Comparison of ENCODE assay signal across 9 mouse cellular contexts in the genomic region with DNA sequence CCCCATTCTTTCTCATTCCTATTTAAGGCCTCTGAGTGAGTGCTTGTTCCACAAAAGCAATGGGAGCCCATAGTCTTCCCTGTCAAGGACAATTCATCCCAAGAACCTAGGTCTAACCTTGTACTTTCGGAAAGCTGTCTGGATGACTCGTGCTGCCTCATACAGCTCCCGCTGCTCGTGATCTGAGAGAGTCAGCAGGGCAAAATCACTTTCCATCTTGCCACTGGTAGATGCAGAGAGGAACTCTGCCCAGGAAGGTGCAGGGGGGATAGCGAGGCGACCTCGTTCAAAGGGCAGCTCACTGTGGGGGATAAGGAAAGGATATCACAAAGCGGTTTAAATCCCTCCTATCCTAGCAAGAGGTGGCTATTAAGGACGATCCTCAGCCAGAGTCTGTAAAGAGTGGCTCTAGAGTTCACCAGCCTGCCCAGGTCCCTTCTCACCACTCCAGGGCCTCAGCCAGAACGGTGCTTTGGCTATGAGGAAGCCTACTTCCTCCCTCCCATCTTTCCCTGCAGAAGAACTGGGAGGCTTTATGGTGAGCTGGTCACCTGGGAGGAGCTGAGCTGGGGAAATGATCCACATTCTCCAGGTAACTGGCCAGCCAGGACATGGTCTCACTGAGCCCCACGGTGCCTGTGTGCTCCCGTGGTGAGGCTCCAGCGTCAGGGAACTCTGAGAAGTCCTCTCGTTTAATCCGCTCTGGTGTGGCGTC. TPM values are rescaled to one million over a fixed set of nuclear protein-coding genes. Genes with fewer than 3 reads are reported as not detected.
DNase-seq lines count a peak whose midpoint lies in the region; ATAC-seq and TF ChIP-seq lines count a peak whose summit lies in the region.
"Had no signal": no experiment of that assay in that cellular context is flagged by ENCODE, and none has a peak within 500 bp of the region (broad histone marks: within the 10 kb centered on the region; RNA-seq: fewer than 3 reads in every experiment).

No protein-coding gene starts in this region.

- peaks cover 32% of the 10 kb centered on the region for H3K4me1 ChIP-seq in heart, embryonic 15.5 days (replicated peaks)
- H3K4me1 ChIP-seq in stomach, embryonic 14.5 days (ENCODE audit: control insufficient read depth, insufficient read depth, low read length): peaks cover 19% of the 10 kb centered on the region
- 0 out of 2 replicates have a peak, but pooled peaks cover 4% of the 10 kb centered on the region for H3K4me1 ChIP-seq in stomach, postnatal 0 days (replicated peaks; ENCODE audit: control insufficient read depth, insufficient read depth)
- H3K4me1 ChIP-seq in intestine, embryonic 15.5 days (replicated peaks): peaks cover 17% of the 10 kb centered on the region
- H3K4me1 ChIP-seq in stomach, embryonic 16.5 days (ENCODE audit: control insufficient read depth, insufficient read depth, low read length): peaks cover 21% of the 10 kb centered on the region

- peaks cover 17% of the 10 kb centered on the region; the same call in 1 of the 2 replicates for H3K36me3 ChIP-seq in heart, embryonic 15.5 days
- peaks cover 19% of the 10 kb centered on the region for H3K36me3 ChIP-seq in stomach, embryonic 14.5 days (ENCODE audit: control insufficient read depth, insufficient read depth, low read length)
- peaks cover 3% of the 10 kb centered on the region; the same call in 1 of the 2 replicates for H3K36me3 ChIP-seq in stomach, postnatal 0 days (ENCODE audit: control insufficient read depth, insufficient read depth, low read length)
- H3K36me3 ChIP-seq in intestine, embryonic 15.5 days: peaks cover 9% of the 10 kb centered on the region
- H3K36me3 ChIP-seq in stomach, embryonic 16.5 days (ENCODE audit: control insufficient read depth, insufficient read depth, low read length): 0 out of 2 replicates have a peak, but pooled peaks cover 5% of the 10 kb centered on the region

- no peaks in the 10 kb centered on the region for H3K27me3 ChIP-seq in heart, embryonic 15.5 days
- H3K27me3 ChIP-seq in stomach, embryonic 14.5 days (ENCODE audit: control insufficient read depth, insufficient read depth, low read length): no peaks in the 10 kb centered on the region
- H3K27me3 ChIP-seq in stomach, postnatal 0 days (ENCODE audit: control insufficient read depth, insufficient read depth, low read length): no peaks in the 10 kb centered on the region
- no peaks in the 10 kb centered on the region for H3K27me3 ChIP-seq in intestine, embryonic 15.5 days (replicated peaks)
- H3K27me3 ChIP-seq in stomach, embryonic 16.5 days (ENCODE audit: control insufficient read depth, insufficient read depth, low read length): no peaks in the 10 kb centered on the region

- H3K4me3 ChIP-seq in heart, embryonic 15.5 days: peak overlapping the region; percentile 61; the same call in 1 of the 2 replicates
- no peak overlapping the region for H3K4me3 ChIP-seq in stomach, embryonic 14.5 days (ENCODE audit: low read depth, low read length)
- no peak overlapping the region for H3K4me3 ChIP-seq in stomach, postnatal 0 days (ENCODE audit: low read depth, low read length)
- no peak overlapping the region for H3K4me3 ChIP-seq in intestine, embryonic 15.5 days (replicated peaks)
- H3K4me3 ChIP-seq in stomach, embryonic 16.5 days (replicated peaks; ENCODE audit: low read length): no peak overlapping the region

- no peak for TF ChIP-seq EP300 in stomach, postnatal 0 days (optimal IDR thresholded peaks at IDR 0.05)

- no peak for TF ChIP-seq CTCF in stomach, postnatal 0 days (IDR thresholded peaks at IDR 0.05; ENCODE audit: low read depth)

- no peak overlapping the region for H3K27ac ChIP-seq in heart, embryonic 15.5 days
- H3K27ac ChIP-seq in stomach, embryonic 14.5 days (ENCODE audit: low read length): no peak overlapping the region
- H3K27ac ChIP-seq in stomach, postnatal 0 days (replicated peaks): no peak overlapping the region
- H3K27ac ChIP-seq in intestine, embryonic 15.5 days: no peak overlapping the region
- H3K27ac ChIP-seq in stomach, embryonic 16.5 days (ENCODE audit: low read length): no peak overlapping the region

- WGBS in heart, embryonic 15.5 days: 78% methylated on average over 16 of the region's 16 CpGs
- WGBS in stomach, embryonic 14.5 days: 84% methylated on average over 16 of the region's 16 CpGs
- 82% methylated on average over 16 of the region's 16 CpGs for WGBS in stomach, postnatal 0 days
- 82% methylated on average over 16 of the region's 16 CpGs for WGBS in intestine, embryonic 15.5 days
- 86% methylated on average over 16 of the region's 16 CpGs for WGBS in stomach, embryonic 16.5 days

- H3K9me3 ChIP-seq in heart, embryonic 15.5 days (replicated peaks): no peaks in the 10 kb centered on the region
- no peaks in the 10 kb centered on the region for H3K9me3 ChIP-seq in stomach, embryonic 14.5 days (ENCODE audit: control insufficient read depth, low read depth, low read length)
- H3K9me3 ChIP-seq in stomach, postnatal 0 days (ENCODE audit: control insufficient read depth, low read length): no peaks in the 10 kb centered on the region
- H3K9me3 ChIP-seq in intestine, embryonic 15.5 days: no peaks in the 10 kb centered on the region
- H3K9me3 ChIP-seq in stomach, embryonic 16.5 days (replicated peaks; ENCODE audit: control insufficient read depth, low read length): no peaks in the 10 kb centered on the region

- H3K4me2 ChIP-seq in heart, embryonic 15.5 days: peak overlapping the region; percentile 88; the same call in 1 of the 2 replicates
- 0 out of 2 replicates have a peak overlapping the region, but pooled peaks have one; percentile 81 for H3K4me2 ChIP-seq in stomach, embryonic 14.5 days (replicated peaks; ENCODE audit: low read depth, low read length)
- no peak overlapping the region for H3K4me2 ChIP-seq in stomach, postnatal 0 days (replicated peaks; ENCODE audit: low read depth)
- H3K4me2 ChIP-seq in intestine, embryonic 15.5 days (replicated peaks): 0 out of 2 replicates have a peak overlapping the region, but pooled peaks have one; percentile 80
- no peak overlapping the region for H3K4me2 ChIP-seq in stomach, embryonic 16.5 days (ENCODE audit: low read depth, low read length)

- ATAC-seq in heart, embryonic 15.5 days (replicated peaks; ENCODE audit: insufficient number of reproducible peaks, insufficient read depth, low FRiP score, low read depth): no peak
- ATAC-seq in stomach, embryonic 14.5 days (ENCODE audit: insufficient number of reproducible peaks, insufficient read depth, low FRiP score, low read depth): no peak
- no peak for ATAC-seq in stomach, postnatal 0 days (ENCODE audit: low FRiP score, low TSS enrichment)
- no peak for ATAC-seq in intestine, embryonic 15.5 days
- ATAC-seq in stomach, embryonic 16.5 days (ENCODE audit: insufficient read depth, low FRiP score): no peak

- no peak overlapping the region for H3K9ac ChIP-seq in heart, embryonic 15.5 days
- H3K9ac ChIP-seq in stomach, embryonic 14.5 days (replicated peaks; ENCODE audit: low read depth, low read length): no peak overlapping the region
- no peak overlapping the region for H3K9ac ChIP-seq in stomach, postnatal 0 days (ENCODE audit: low read length)
- H3K9ac ChIP-seq in intestine, embryonic 15.5 days: no peak overlapping the region
- 0 out of 2 replicates have a peak overlapping the region, but pooled peaks have one; percentile 7 for H3K9ac ChIP-seq in stomach, embryonic 16.5 days (ENCODE audit: low read length)

- no peak for DNase-seq in heart, adult 9 months (ENCODE audit: low spot score in 2 of 2)
- no peak for DNase-seq in stomach, postnatal 0 days (ENCODE audit: low spot score)
- no peak for DNase-seq in lung, postnatal 14 days
- no peak for DNase-seq in cerebellum, postnatal 14 days
- DNase-seq: thymus, adult 18-20 months had no signal

RNA-seq across cellular contexts. Expression of a gene that starts 2.3 kb away (rescaled TPM):
- polyA plus RNA-seq in heart, embryonic 15.5 days (2015; fragmentation: Nextera tagmentation; extraction: Ambion mirVana): 168 and 186 TPM in 2 replicates
- 147 and 170 TPM in 2 replicates for polyA plus RNA-seq in stomach, embryonic 14.5 days (2014; fragmentation: Nextera tagmentation; extraction: Ambion mirVana)
- 77.7 and 79.4 TPM in 2 replicates for polyA plus RNA-seq in stomach, postnatal 0 days (2015; fragmentation: Nextera tagmentation; extraction: Ambion mirVana)
- 132 and 154 TPM in 2 replicates for polyA plus RNA-seq in intestine, embryonic 15.5 days (2015; fragmentation: Nextera tagmentation; extraction: Ambion mirVana)
- 148 and 149 TPM in 2 replicates for polyA plus RNA-seq in stomach, embryonic 16.5 days (2015; fragmentation: Nextera tagmentation; extraction: Ambion mirVana)

RNA-seq across cellular contexts. Expression of a gene that starts 14.5 kb away (rescaled TPM):
- polyA plus RNA-seq in heart, embryonic 15.5 days (2015; fragmentation: Nextera tagmentation; extraction: Ambion mirVana): 389 and 492 TPM in 2 replicates
- 12.3 and 14.5 TPM in 2 replicates for polyA plus RNA-seq in stomach, embryonic 14.5 days (2014; fragmentation: Nextera tagmentation; extraction: Ambion mirVana)
- polyA plus RNA-seq in stomach, postnatal 0 days (2015; fragmentation: Nextera tagmentation; extraction: Ambion mirVana): 9.6 and 10.8 TPM in 2 replicates
- 12.1 and 15.6 TPM in 2 replicates for polyA plus RNA-seq in intestine, embryonic 15.5 days (2015; fragmentation: Nextera tagmentation; extraction: Ambion mirVana)
- polyA plus RNA-seq in stomach, embryonic 16.5 days (2015; fragmentation: Nextera tagmentation; extraction: Ambion mirVana): 19.3 and 126 TPM in 2 replicates

RNA-seq across cellular contexts. Expression of a gene that starts 16.4 kb away (rescaled TPM):
- polyA plus RNA-seq in heart, embryonic 15.5 days (2015; fragmentation: Nextera tagmentation; extraction: Ambion mirVana): 11.3 and 16.0 TPM in 2 replicates
- 16.1 and 19.2 TPM in 2 replicates for polyA plus RNA-seq in stomach, embryonic 14.5 days (2014; fragmentation: Nextera tagmentation; extraction: Ambion mirVana)
- 6.5 and 7.9 TPM in 2 replicates for polyA plus RNA-seq in stomach, postnatal 0 days (2015; fragmentation: Nextera tagmentation; extraction: Ambion mirVana)
- 12.1 and 13.5 TPM in 2 replicates for polyA plus RNA-seq in intestine, embryonic 15.5 days (2015; fragmentation: Nextera tagmentation; extraction: Ambion mirVana)
- 14.2 and 15.8 TPM in 2 replicates for polyA plus RNA-seq in stomach, embryonic 16.5 days (2015; fragmentation: Nextera tagmentation; extraction: Ambion mirVana)

RNA-seq across cellular contexts. Expression of a gene that starts 17.0 kb away (rescaled TPM):
- polyA plus RNA-seq in heart, embryonic 15.5 days (2015; fragmentation: Nextera tagmentation; extraction: Ambion mirVana): 1,318 and 1,359 TPM in 2 replicates
- 2,006 and 2,065 TPM in 2 replicates for polyA plus RNA-seq in stomach, embryonic 14.5 days (2014; fragmentation: Nextera tagmentation; extraction: Ambion mirVana)
- 1,446 and 1,550 TPM in 2 replicates for polyA plus RNA-seq in stomach, postnatal 0 days (2015; fragmentation: Nextera tagmentation; extraction: Ambion mirVana)
- polyA plus RNA-seq in intestine, embryonic 15.5 days (2015; fragmentation: Nextera tagmentation; extraction: Ambion mirVana): 2,127 and 2,325 TPM in 2 replicates
- 1,820 and 1,821 TPM in 2 replicates for polyA plus RNA-seq in stomach, embryonic 16.5 days (2015; fragmentation: Nextera tagmentation; extraction: Ambion mirVana)

RNA-seq across cellular contexts. Expression of a gene that starts 24.2 kb away (rescaled TPM):
- 279 TPM in 2 replicates for polyA plus RNA-seq in heart, embryonic 15.5 days (2015; fragmentation: Nextera tagmentation; extraction: Ambion mirVana)
- polyA plus RNA-seq in stomach, embryonic 14.5 days (2014; fragmentation: Nextera tagmentation; extraction: Ambion mirVana): 151 and 157 TPM in 2 replicates
- polyA plus RNA-seq in stomach, postnatal 0 days (2015; fragmentation: Nextera tagmentation; extraction: Ambion mirVana): 120 and 121 TPM in 2 replicates
- 171 and 180 TPM in 2 replicates for polyA plus RNA-seq in intestine, embryonic 15.5 days (2015; fragmentation: Nextera tagmentation; extraction: Ambion mirVana)
- polyA plus RNA-seq in stomach, embryonic 16.5 days (2015; fragmentation: Nextera tagmentation; extraction: Ambion mirVana): 163 and 169 TPM in 2 replicates

Comparison
In these comparisons a context has a peak if more than half of its experiments do, and no peak if none do; other contexts are left out.
1. H3K4me2 ChIP-seq: peak in heart, embryonic 15.5 days (single experiment), stomach, embryonic 14.5 days (single experiment) and intestine, embryonic 15.5 days (single experiment); none in stomach, postnatal 0 days (single experiment) and stomach, embryonic 16.5 days (single experiment).